Mouse (Mus musculus) hindbrain, embryonic 16.5 days (tissue): ENCODE measurements around the gene Svop. TPM values are rescaled to one million over a fixed set of nuclear protein-coding genes. Genes with fewer than 3 reads are reported as not detected.

ENCODE experiments used
- ATAC-seq: fragments of 200-750 bp; cut with Nextera tagmentation; 2 replicates; pipeline ENCODE4 v1.8.0; 2017; ENCODE audit warnings: moderate TSS enrichment, moderate library complexity
- H3K27ac ChIP-seq: fragments of 300-500 bp; sonication (generic); 2 replicates; pipeline ENCODE4 v1.5.1; 2014; ENCODE audit warnings: low read depth, mild to moderate bottlenecking, control low read depth, low read length, moderate library complexity
- H3K27me3 ChIP-seq: fragments of 300-500 bp; sonication (generic); replicated peaks from 2 replicates; pipeline ENCODE4 v1.6.1; 2014; ENCODE audit warnings: low read length; ENCODE audit not compliant: control insufficient read depth, insufficient read depth
- H3K36me3 ChIP-seq: fragments of 300-500 bp; sonication (generic); 2 replicates; pipeline ENCODE4 v1.6.1; 2014; ENCODE audit warnings: mild to moderate bottlenecking, low read length, moderate library complexity, mixed read lengths; ENCODE audit not compliant: control insufficient read depth, insufficient read depth
- H3K4me1 ChIP-seq: fragments of 300-500 bp; sonication (generic); 2 replicates; pipeline ENCODE4 v1.6.1; 2014; ENCODE audit warnings: low read depth, low read length; ENCODE audit not compliant: control insufficient read depth, insufficient read depth
- H3K4me2 ChIP-seq: fragments of 300-500 bp; sonication (generic); 2 replicates; pipeline ENCODE4 v1.6.1; 2014; ENCODE audit warnings: mild to moderate bottlenecking, low read length, control low read depth, moderate library complexity
- H3K4me3 ChIP-seq: fragments of 300-500 bp; sonication (generic); 2 replicates; pipeline ENCODE4 v1.5.1; 2014; ENCODE audit warnings: mild to moderate bottlenecking, low read length, control low read depth, moderate library complexity
- H3K9ac ChIP-seq: fragments of 300-500 bp; sonication (generic); 2 replicates; pipeline ENCODE4 v1.6.1; 2014; ENCODE audit warnings: low read depth, mild to moderate bottlenecking, control low read depth, low read length, moderate library complexity
- H3K9me3 ChIP-seq: fragments of 300-500 bp; sonication (generic); 2 replicates; pipeline ENCODE4 v1.6.1; 2014; ENCODE audit warnings: mild to moderate bottlenecking, low read length, moderate library complexity; ENCODE audit not compliant: control insufficient read depth
- WGBS: fragments of 180-500 bp; shearing (Covaris S2); extraction: QIAGEN DNeasy Blood & Tissue Kit; methylation state at CpG from one replicate; pipeline ENCODE4 v1.1.7; 2014; 5-methylcytosine and 5-hydroxymethylcytosine counted together
- polyA plus RNA-seq: library from polyadenylated mRNA; unstranded; fragments of >200 nt; fragmentation: Nextera tagmentation; extraction: Ambion mirVana; gene quantifications from 2 replicates; pipeline ENCODE4 v1.2.1, GENCODE M21; 2015

Svop gene
- polyA plus RNA-seq, 1 experiment from 2014 or later, result 97.2 TPM

GRCm38 (mm10) chr5:114115030-114115429 is 23.7 kb upstream of the Svop start:
- Histone ChIP-seq H3K9ac (no peak overlapping the region), H3K4me2 (no peak overlapping the region), H3K27ac (no peak overlapping the region), H3K4me1 (no peaks in the 10 kb centered on the region), H3K4me3 (no peak overlapping the region), H3K9me3 (no peaks in the 10 kb centered on the region), H3K27me3 (no peaks in the 10 kb centered on the region), H3K36me3 (peaks cover 30% of the 10 kb centered on the region)
- WGBS, result 87% methylated on average over 5 of the region's 5 CpGs
- no peak for ATAC-seq

GRCm38 (mm10) chr5:114113334-114113733 is 22.0 kb upstream of the Svop start:
- H3K27me3 ChIP-seq, result no peaks in the 10 kb centered on the region
- H3K36me3 ChIP-seq, result peaks cover 45% of the 10 kb centered on the region
- H3K27ac ChIP-seq, result no peak overlapping the region
- H3K4me1 ChIP-seq, result no peaks in the 10 kb centered on the region
- no peak overlapping the region for H3K4me3 ChIP-seq
- no peak overlapping the region for H3K4me2 ChIP-seq
- no peak for ATAC-seq
- 85% methylated on average over 6 of the region's 6 CpGs for WGBS
- H3K9ac ChIP-seq, result no peak overlapping the region
- H3K9me3 ChIP-seq, result no peaks in the 10 kb centered on the region; the same call in 1 of the 2 replicates

DNA sequence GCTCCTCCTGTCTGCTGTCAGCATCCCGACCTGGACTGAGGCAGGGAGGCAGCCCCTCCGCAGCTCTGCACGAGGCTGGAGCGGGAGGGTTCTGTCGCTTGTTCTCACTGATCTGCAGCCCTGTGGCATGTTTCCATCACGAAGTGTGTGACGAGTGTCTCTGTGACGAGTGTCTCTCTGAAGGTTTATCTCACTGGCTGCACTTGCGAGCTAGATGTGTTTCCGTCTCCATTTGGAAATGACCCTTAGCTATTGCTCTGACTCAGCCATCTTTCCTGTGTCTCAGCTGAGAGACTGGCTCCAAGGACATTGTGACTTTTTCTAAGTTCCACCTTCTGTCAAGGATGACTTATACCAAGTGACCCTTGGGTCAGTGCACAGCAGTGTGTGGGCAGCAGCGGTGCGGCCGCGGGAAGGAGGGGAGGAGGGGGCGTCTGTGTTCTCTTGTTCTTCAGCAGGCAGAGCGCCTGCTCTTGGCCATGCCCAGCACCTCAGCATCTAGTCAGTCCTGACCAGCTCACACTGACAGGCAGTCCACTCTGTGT is 15.1 kb upstream of the Svop start:
- Histone ChIP-seq H3K27ac (no peak overlapping the region), H3K4me2 (no peak overlapping the region), H3K9me3 (no peaks in the 10 kb centered on the region; the same call in 1 of the 2 replicates), H3K9ac (no peak overlapping the region), H3K27me3 (no peaks in the 10 kb centered on the region), H3K36me3 (peaks cover 56% of the 10 kb centered on the region), H3K4me3 (no peak overlapping the region), H3K4me1 (peaks cover 2% of the 10 kb centered on the region; the same call in 1 of the 2 replicates)
- WGBS, result 76% methylated on average over 16 of the region's 16 CpGs
- no peak for ATAC-seq

- Histone ChIP-seq H3K27me3 (no peaks in the 10 kb centered on the region), H3K27ac (no peak overlapping the region), H3K4me3 (no peak overlapping the region), H3K4me1 (peaks cover 15% of the 10 kb centered on the region), H3K9ac (no peak overlapping the region), H3K36me3 (peaks cover 24% of the 10 kb centered on the region), H3K9me3 (no peaks in the 10 kb centered on the region), H3K4me2 (no peak overlapping the region)
- WGBS, result 80% methylated on average over 1 of the region's 1 CpGs
- no peak for ATAC-seq
These were observed 11.4 kb upstream of the Svop start for GRCm38 (mm10) chr5:114102807-114103206.

DNA sequence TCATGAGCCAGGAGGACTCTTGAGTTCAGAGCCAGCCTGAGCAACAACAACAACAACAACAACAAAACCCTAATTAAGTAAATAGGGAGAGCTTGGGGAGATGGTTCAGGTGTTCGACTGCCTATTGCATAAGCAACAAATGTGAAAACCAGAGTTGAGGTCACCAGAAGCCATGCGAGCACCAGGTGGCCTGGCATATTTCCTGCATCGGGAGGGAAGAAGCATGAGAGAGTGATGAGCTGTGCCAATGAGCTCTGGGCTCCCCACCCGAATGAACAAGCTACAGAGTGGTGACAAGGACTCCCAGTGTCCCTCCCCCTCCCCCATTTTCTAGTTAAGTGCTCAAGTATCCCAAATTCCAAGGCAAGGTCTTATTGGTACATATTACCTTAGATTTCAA is 10.5 kb upstream of the Svop start:
- Histone ChIP-seq H3K27ac (no peak overlapping the region), H3K9ac (no peak overlapping the region), H3K4me3 (no peak overlapping the region), H3K4me1 (peaks cover 15% of the 10 kb centered on the region), H3K4me2 (no peak overlapping the region), H3K36me3 (peaks cover 19% of the 10 kb centered on the region), H3K9me3 (no peaks in the 10 kb centered on the region), H3K27me3 (no peaks in the 10 kb centered on the region)
- no peak for ATAC-seq
- WGBS, result 77% methylated on average over 4 of the region's 4 CpGs

DNA sequence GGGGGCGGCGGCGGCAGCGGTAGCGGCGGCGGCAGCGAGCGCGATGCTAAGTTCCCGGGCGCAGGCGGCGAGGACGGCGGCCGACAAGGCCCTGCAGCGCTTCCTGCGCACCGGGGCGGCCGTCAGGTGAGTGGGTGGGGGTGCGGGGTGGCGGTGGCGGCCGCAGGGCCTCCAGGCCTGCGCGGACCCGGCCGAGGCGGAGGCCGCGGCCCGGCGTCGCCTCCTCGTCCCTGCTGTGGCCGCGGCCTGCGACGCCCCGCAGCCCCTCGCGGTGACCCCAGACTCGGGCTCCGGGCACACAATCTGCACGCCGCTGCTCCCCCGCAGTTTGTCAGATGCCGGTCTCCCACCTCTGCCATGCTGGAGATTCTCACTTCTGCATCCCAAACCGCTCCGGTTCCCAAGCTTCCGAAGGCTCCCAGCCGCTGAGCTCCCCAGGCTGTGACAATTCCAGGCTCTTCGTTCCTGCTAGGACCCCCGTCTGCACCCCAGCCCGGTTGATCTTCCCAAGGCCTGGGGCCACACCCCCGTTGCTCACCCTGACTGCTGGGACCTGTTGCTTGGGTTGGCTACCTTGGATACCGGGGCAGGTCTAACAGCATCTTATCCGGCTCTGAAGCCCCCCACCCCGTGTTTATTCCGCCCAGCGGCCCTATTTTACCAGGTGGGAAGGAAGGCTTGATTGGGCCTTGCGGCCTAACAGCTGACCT is 9.2 kb upstream of the Svop start:
- 3% methylated on average over 56 of the region's 64 CpGs for WGBS
- peak; percentile 64 for ATAC-seq

GRCm38 (mm10) chr5:114099709-114100389 is 8.5 kb upstream of the Svop start:
- no peaks in the 10 kb centered on the region for H3K9me3 ChIP-seq
- WGBS, result 8% methylated on average over 33 of the region's 37 CpGs
- H3K4me3 ChIP-seq, result peak overlapping the region; percentile 93

More for the DNA sequence above, 9.2 kb upstream of the Svop start:
- H3K36me3 ChIP-seq, result peaks cover 8% of the 10 kb centered on the region; the same call in 1 of the 2 replicates
- H3K9ac ChIP-seq, result peak overlapping the region; percentile 98
- H3K4me2 ChIP-seq, result peak overlapping the region; percentile 98
- no peaks in the 10 kb centered on the region for H3K27me3 ChIP-seq
- peaks cover 15% of the 10 kb centered on the region for H3K4me1 ChIP-seq
- H3K4me3 ChIP-seq, result peak overlapping the region; percentile 93
- H3K27ac ChIP-seq, result peak overlapping the region; percentile 80
- H3K9me3 ChIP-seq, result no peaks in the 10 kb centered on the region

DNA sequence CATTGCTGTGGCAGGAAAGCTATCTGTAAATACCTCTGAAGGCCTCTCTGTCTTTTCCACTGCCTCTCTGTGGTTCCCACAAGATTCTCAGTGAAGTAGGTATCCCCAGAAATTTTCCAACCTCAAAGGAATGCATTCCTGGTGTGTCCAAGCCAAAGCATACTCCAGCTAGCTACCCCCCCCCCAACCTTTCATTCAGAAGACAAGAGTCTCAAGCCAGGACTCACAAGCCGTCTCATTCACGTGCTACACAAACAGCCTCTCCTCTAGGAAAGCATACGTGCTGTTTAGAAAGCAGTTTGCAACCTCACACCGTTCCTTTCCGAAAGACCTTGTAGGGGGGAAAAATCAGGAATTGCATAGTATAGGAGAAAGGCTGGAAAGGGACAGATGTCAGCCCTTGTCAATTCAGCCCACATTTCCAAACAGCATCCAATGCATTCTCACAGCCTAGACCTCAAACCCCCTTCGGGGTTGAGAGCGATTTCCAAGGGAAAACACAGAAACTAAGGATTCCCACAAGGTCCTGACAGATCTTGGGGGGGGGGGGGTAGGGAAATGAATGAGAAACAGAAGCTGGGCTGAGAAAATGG is 853 bp downstream of the Svop start:
- Histone ChIP-seq H3K4me2 (peak overlapping the region; percentile 57), H3K27me3 (no peaks in the 10 kb centered on the region), H3K9me3 (no peaks in the 10 kb centered on the region), H3K27ac (peak overlapping the region; percentile 92), H3K4me1 (peaks cover 16% of the 10 kb centered on the region), H3K9ac (peak overlapping the region; percentile 86), H3K36me3 (no peaks in the 10 kb centered on the region), H3K4me3 (peak overlapping the region; percentile 60)
- ATAC-seq, result peak; percentile 40
- WGBS, result 8% methylated on average over 7 of the region's 7 CpGs

More at GRCm38 (mm10) chr5:114099709-114100389, 8.5 kb upstream of the Svop start:
- Histone ChIP-seq H3K36me3 (peaks cover 8% of the 10 kb centered on the region; the same call in 1 of the 2 replicates), H3K4me2 (peak overlapping the region; percentile 98), H3K27ac (peak overlapping the region; percentile 84), H3K9ac (peak overlapping the region; percentile 98), H3K27me3 (no peaks in the 10 kb centered on the region), H3K4me1 (peaks cover 15% of the 10 kb centered on the region)
- peak; percentile 94 for ATAC-seq
